In the genomic region with DNA sequence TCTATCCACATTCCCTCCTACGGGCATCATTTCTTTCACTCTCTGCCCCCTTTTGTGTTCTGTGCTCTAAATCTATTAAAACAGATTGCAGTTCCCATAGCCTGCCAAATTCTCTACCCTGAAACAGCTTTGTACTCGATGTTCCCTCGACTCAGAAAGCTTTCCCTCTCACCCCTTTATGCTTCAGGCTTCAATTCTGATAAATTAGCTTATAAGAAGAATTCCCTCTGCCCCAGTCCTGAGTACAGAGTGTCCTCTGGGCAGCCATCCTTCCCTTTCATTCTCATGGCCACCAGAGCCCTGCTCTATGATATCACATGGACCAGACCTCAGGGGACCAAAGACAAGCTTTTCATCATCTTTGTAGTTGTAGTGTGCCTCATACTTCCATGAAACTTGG, we compare ENCODE assay signal across 22 mouse cellular contexts.
DNase-seq lines count a peak whose midpoint lies in the region.
"Had no signal": no experiment of that assay in that cellular context is flagged by ENCODE, and none has a peak within 500 bp of the region (broad histone marks: within the 10 kb centered on the region; RNA-seq: fewer than 3 reads in every experiment).

No protein-coding gene starts in this region.

- DNase-seq in layer of hippocampus, adult 11-12 months (ENCODE audit: low spot score), result peak; percentile 60
- no peak for DNase-seq in layer of hippocampus, postnatal 25 days (ENCODE audit: extremely low spot score in 1 of 2, low spot score in 1 of 2)
- peak; percentile 17 for DNase-seq in right cerebral cortex, adult 18-20 months
- DNase-seq in right cerebral cortex, postnatal 36 days (ENCODE audit: low spot score in 2 of 2), result no peak
- DNase-seq in layer of hippocampus, adult 9-11 months, result peak; percentile 67
- no peak for DNase-seq in MN1 (ENCODE audit: low spot score)
- no peak for DNase-seq in adrenal gland, postnatal 25 days
- DNase-seq: adrenal gland, adult 8-10 months; B cell, adult 2 months; cerebellum, adult 11 months; cerebellum, adult 9-10 months; cerebellum, postnatal 36 days; gastrocnemius, postnatal 14 days; heart, postnatal 14 days; kidney, adult 9 months; kidney, postnatal 10 days; liver, embryonic 13.5 days; lung, adult 18-20 months; lung, postnatal 4 days; right cerebral cortex, postnatal 4 days; thymus, adult 18-20 months; thymus, postnatal 25 days had no signal

Comparison
In these comparisons a context has a peak if more than half of its experiments do, and no peak if none do; other contexts are left out.
1. DNase-seq: peak in layer of hippocampus, adult 11-12 months (single experiment), right cerebral cortex, adult 18-20 months (single experiment) and layer of hippocampus, adult 9-11 months (single experiment); none in layer of hippocampus, postnatal 25 days (0 of 2), right cerebral cortex, postnatal 36 days (0 of 2), MN1 (single experiment) and adrenal gland, postnatal 25 days (single experiment).